Mouse (Mus musculus) ES-Bruce4 (cell line): ENCODE results near the gene Grin1. TPM values are rescaled to one million over a fixed set of nuclear protein-coding genes. Genes with fewer than 3 reads are reported as not detected.

ENCODE experiments used
- H3K27ac ChIP-seq: 2 replicates; pipeline ENCODE4 v1.5.1; 2012; ENCODE audit warnings: low read length, inconsistent platforms; ENCODE audit not compliant: insufficient read depth
- H3K27me3 ChIP-seq: 2 replicates; pipeline ENCODE4 v1.6.1; 2012; ENCODE audit warnings: mild to moderate bottlenecking, low read length, inconsistent platforms; ENCODE audit not compliant: control insufficient read depth, poor library complexity, insufficient read depth, severe bottlenecking
- H3K36me3 ChIP-seq: 2 replicates; pipeline ENCODE4 v1.6.1; 2012; ENCODE audit warnings: inconsistent platforms, mild to moderate bottlenecking, low read length, moderate library complexity; ENCODE audit not compliant: control insufficient read depth, poor library complexity, insufficient read depth, severe bottlenecking
- H3K4me1 ChIP-seq: one replicate; pipeline ENCODE4 v1.8.1; 2011; ENCODE audit warnings: low read length; ENCODE audit not compliant: control insufficient read depth, insufficient read depth
- H3K4me3 ChIP-seq: 2 replicates; pipeline ENCODE4 v1.5.1; 2011; ENCODE audit warnings: low read depth, mild to moderate bottlenecking, low read length
- H3K9ac ChIP-seq: 2 replicates; pipeline ENCODE4 v1.6.1; 2012; ENCODE audit warnings: low read depth, mild to moderate bottlenecking, inconsistent platforms; ENCODE audit not compliant: poor library complexity, severe bottlenecking
- H3K9me3 ChIP-seq: replicated peaks from 2 replicates; pipeline ENCODE4 v1.6.1; 2012; ENCODE audit warnings: mild to moderate bottlenecking, low read length, inconsistent platforms; ENCODE audit not compliant: control insufficient read depth, poor library complexity, insufficient read depth, severe bottlenecking
- CTCF ChIP-seq: IDR thresholded peaks from one replicate; pipeline ENCODE4 v1.8.1; 2011; ENCODE audit warnings: low read depth, low read length
- EP300 ChIP-seq: IDR thresholded peaks from 2 replicates; pipeline ENCODE4 v1.6.1; 2011; ENCODE audit warnings: low read depth, low read length; ENCODE audit not compliant: insufficient read depth
- POLR2A ChIP-seq: IDR thresholded peaks from one replicate; pipeline ENCODE4 v1.8.1; 2011; ENCODE audit warnings: low read length; ENCODE audit not compliant: insufficient read depth
- polyA plus RNA-seq: library from polyadenylated mRNA; stranded (reverse); fragments of >200 nt; gene quantifications from 2 replicates; pipeline ENCODE4 v1.2.4, GENCODE M21; 2011; ENCODE audit warnings: low read depth; ENCODE audit not compliant: missing spikeins, insufficient read depth, insufficient read length

The Grin1 gene
- polyA plus RNA-seq, 1 experiment: 4.2 TPM

DNA sequence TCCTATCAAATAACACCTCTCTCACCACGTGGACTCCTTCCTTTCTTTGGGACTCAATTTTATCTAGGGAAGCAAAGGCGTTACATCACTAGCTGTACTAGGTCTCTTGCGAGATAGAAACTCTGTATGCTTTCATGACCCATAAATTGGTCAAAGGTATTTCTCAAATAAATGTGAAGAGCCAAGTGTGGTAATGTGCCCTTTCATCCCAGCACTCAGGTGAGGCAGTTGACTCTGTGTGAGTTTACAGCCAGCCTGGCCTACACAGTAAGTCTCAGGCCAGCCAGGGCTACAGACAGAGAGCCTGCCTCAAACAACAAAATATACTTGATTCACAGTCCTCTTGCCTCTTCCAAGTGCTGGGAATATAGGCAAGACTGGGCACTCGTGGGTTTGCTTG lies 40.9 kb upstream of the Grin1 start:
- TF ChIP-seq EP300 (no peak), CTCF (no peak), POLR2A (no peak)
- Histone ChIP-seq H3K9ac (no peak overlapping the region), H3K4me3 (no peak overlapping the region), H3K27me3 (no peaks in the 10 kb centered on the region), H3K9me3 (no peaks in the 10 kb centered on the region), H3K36me3 (peaks cover 14% of the 10 kb centered on the region), H3K4me1 (peaks cover 3% of the 10 kb centered on the region), H3K27ac (no peak overlapping the region)

- TF ChIP-seq CTCF: no peak
- TF ChIP-seq POLR2A: no peak
- TF ChIP-seq EP300: 0 out of 2 replicates have a peak, but pooled peaks have one; percentile 60
- Histone ChIP-seq H3K4me3 (peak within 1 kb of the TSS; percentile 91), H3K27ac (no peak within 1 kb of the TSS)
These were observed 37.5 kb upstream of the Grin1 start, which contains the start of gene Dpp7 for GRCm38 (mm10) chr2:25356208-25357079. Gene Dpp7, minus strand, starts transcription at chr2:25356359.

GRCm38 (mm10) chr2:25355419-25356066 lies 36.6 kb upstream of the Grin1 start:
- peak overlapping the region; percentile 56 for H3K9ac ChIP-seq
- TF ChIP-seq POLR2A (no peak), CTCF (no peak), EP300 (no peak)
- peak overlapping the region; percentile 91 for H3K4me3 ChIP-seq
- H3K9me3 ChIP-seq: no peaks in the 10 kb centered on the region
- H3K27me3 ChIP-seq: no peaks in the 10 kb centered on the region
- no peaks in the 10 kb centered on the region for H3K4me1 ChIP-seq
- no peak overlapping the region for H3K27ac ChIP-seq
- peaks cover 6% of the 10 kb centered on the region; the same call in 1 of the 2 replicates for H3K36me3 ChIP-seq

More at GRCm38 (mm10) chr2:25356208-25357079, 37.5 kb upstream of the Grin1 start, which contains the start of gene Dpp7:
- H3K4me1 ChIP-seq: no peaks in the 10 kb centered on the region
- H3K9me3 ChIP-seq: no peaks in the 10 kb centered on the region
- H3K36me3 ChIP-seq: peaks cover 5% of the 10 kb centered on the region
- H3K9ac ChIP-seq: peak within 1 kb of the TSS; percentile 56
- no peaks in the 10 kb centered on the region for H3K27me3 ChIP-seq

- Histone ChIP-seq H3K4me1 (no peaks in the 10 kb centered on the region), H3K4me3 (no peak overlapping the region), H3K9ac (no peak overlapping the region), H3K36me3 (peaks cover 12% of the 10 kb centered on the region; the same call in 1 of the 2 replicates), H3K9me3 (no peaks in the 10 kb centered on the region), H3K27me3 (no peaks in the 10 kb centered on the region), H3K27ac (no peak overlapping the region)
- TF ChIP-seq CTCF (no peak), POLR2A (no peak), EP300 (no peak)
These were observed 35.2 kb upstream of the Grin1 start for GRCm38 (mm10) chr2:25354211-25354610.

DNA sequence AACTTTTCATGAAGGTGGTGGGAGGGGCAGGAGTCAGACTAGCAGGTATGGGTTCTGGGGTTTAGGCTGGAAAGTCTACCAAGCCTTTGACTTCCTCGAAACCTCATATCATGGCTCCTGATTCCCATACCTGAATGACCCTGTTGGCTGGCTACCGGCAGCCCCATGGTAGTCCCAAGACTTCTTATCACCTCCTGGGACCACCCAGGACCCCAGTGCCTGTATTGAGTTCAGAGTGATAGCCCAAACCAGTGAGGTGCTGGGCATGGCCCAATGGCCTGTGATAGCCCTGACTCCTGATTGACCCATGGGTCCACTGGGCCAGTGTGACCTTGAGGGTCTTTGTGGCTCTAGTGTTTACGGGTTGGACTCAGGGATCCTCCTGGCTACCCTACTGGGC lies 31.7 kb upstream of the Grin1 start:
- Histone ChIP-seq H3K4me3 (no peak overlapping the region), H3K9me3 (no peaks in the 10 kb centered on the region), H3K36me3 (peaks cover 25% of the 10 kb centered on the region; the same call in 1 of the 2 replicates), H3K27me3 (no peaks in the 10 kb centered on the region), H3K4me1 (no peaks in the 10 kb centered on the region), H3K27ac (no peak overlapping the region), H3K9ac (no peak overlapping the region)
- TF ChIP-seq CTCF: no peak

- Histone ChIP-seq H3K9me3 (no peaks in the 10 kb centered on the region), H3K4me1 (no peaks in the 10 kb centered on the region), H3K36me3 (peaks cover 36% of the 10 kb centered on the region), H3K27me3 (no peaks in the 10 kb centered on the region), H3K27ac (no peak overlapping the region), H3K9ac (no peak overlapping the region), H3K4me3 (no peak overlapping the region)
- TF ChIP-seq CTCF (no peak), POLR2A (no peak), EP300 (no peak)
These were observed 30.5 kb upstream of the Grin1 start for GRCm38 (mm10) chr2:25349499-25349898.
